Mouse (Mus musculus) brown adipose tissue, adult 24 weeks (tissue): ENCODE results near the gene Ptpn21. TPM values are rescaled to one million over a fixed set of nuclear protein-coding genes. Genes with fewer than 3 reads are reported as not detected.

Experiments used
- H3K27ac ChIP-seq: fragments of 200-500 bp; replicated peaks from 2 replicates; pipeline ENCODE4 v1.5.1; 2012; ENCODE audit warnings: low read depth, mild to moderate bottlenecking, low read length
- H3K4me1 ChIP-seq: fragments of 200-500 bp; 2 replicates; pipeline ENCODE4 v1.6.1; 2012; ENCODE audit warnings: low read length, mixed read lengths; ENCODE audit not compliant: control insufficient read depth, insufficient read depth, insufficient read length
- H3K4me3 ChIP-seq: fragments of 200-500 bp; 2 replicates; pipeline ENCODE4 v1.5.1; 2012; ENCODE audit warnings: low read depth, mild to moderate bottlenecking, low read length, moderate library complexity; ENCODE audit not compliant: insufficient read depth
- polyA plus RNA-seq: library from polyadenylated mRNA; stranded (reverse); fragments of >200 nt; gene quantifications from 2 replicates; pipeline ENCODE4 v1.2.4, GENCODE M21; 2012; ENCODE audit not compliant: missing spikeins, insufficient read depth, insufficient read length

Ptpn21 gene
- 7.5 and 8.6 TPM in 2 replicates for polyA plus RNA-seq

GRCm38 (mm10) chr12:98736951-98737800, at the start of gene Ptpn21:
Ptpn21 (minus strand) TSS chr12:98737405.
- Histone ChIP-seq H3K4me3 (peak within 1 kb of the TSS; percentile 93), H3K27ac (peak within 1 kb of the TSS; percentile 89), H3K4me1 (peaks cover 7% of the 10 kb centered on the region; the same call in 1 of the 2 replicates)

- no peak overlapping the region for H3K27ac ChIP-seq
- no peaks in the 10 kb centered on the region for H3K4me1 ChIP-seq
- H3K4me3 ChIP-seq = no peak overlapping the region
Measured at GRCm38 (mm10) chr12:98784251-98784650, 47.0 kb upstream of the Ptpn21 start.

GRCm38 (mm10) chr12:98779148-98779547, 41.9 kb upstream of the Ptpn21 start:
- H3K4me1 ChIP-seq = no peaks in the 10 kb centered on the region
- H3K4me3 ChIP-seq = no peak overlapping the region
- H3K27ac ChIP-seq = no peak overlapping the region

GRCm38 (mm10) chr12:98777509-98777908, 40.3 kb upstream of the Ptpn21 start:
- H3K4me3 ChIP-seq = no peak overlapping the region
- H3K4me1 ChIP-seq = no peaks in the 10 kb centered on the region
- H3K27ac ChIP-seq = no peak overlapping the region

- Histone ChIP-seq H3K4me3 (no peak overlapping the region), H3K27ac (no peak overlapping the region), H3K4me1 (no peaks in the 10 kb centered on the region)
Measured at GRCm38 (mm10) chr12:98766241-98766640, 29.0 kb upstream of the Ptpn21 start.

- Histone ChIP-seq H3K27ac (no peak overlapping the region), H3K4me3 (no peak overlapping the region), H3K4me1 (0 out of 2 replicates have a peak, but pooled peaks cover 2% of the 10 kb centered on the region)
Measured at GRCm38 (mm10) chr12:98759700-98760099, 22.5 kb upstream of the Ptpn21 start.

GRCm38 (mm10) chr12:98757636-98758035, 20.4 kb upstream of the Ptpn21 start:
- Histone ChIP-seq H3K27ac (no peak overlapping the region), H3K4me3 (no peak overlapping the region), H3K4me1 (0 out of 2 replicates have a peak, but pooled peaks cover 2% of the 10 kb centered on the region)

- Histone ChIP-seq H3K4me3 (peak overlapping the region; percentile 75), H3K27ac (no peak overlapping the region), H3K4me1 (peaks cover 4% of the 10 kb centered on the region; the same call in 1 of the 2 replicates)
Measured at GRCm38 (mm10) chr12:98747380-98747753, 10.2 kb upstream of the Ptpn21 start.

GRCm38 (mm10) chr12:98746746-98747379, 9.7 kb upstream of the Ptpn21 start, which contains the start of gene Zc3h14:
Zc3h14 (plus strand) TSS chr12:98746964.
- H3K27ac ChIP-seq = no peak within 1 kb of the TSS
- H3K4me3 ChIP-seq = peak within 1 kb of the TSS; percentile 75
- peaks cover 4% of the 10 kb centered on the region; the same call in 1 of the 2 replicates for H3K4me1 ChIP-seq

GRCm38 (mm10) chr12:98746131-98746530, 8.9 kb upstream of the Ptpn21 start:
- H3K4me3 ChIP-seq = no peak overlapping the region
- no peak overlapping the region for H3K27ac ChIP-seq
- H3K4me1 ChIP-seq = peaks cover 4% of the 10 kb centered on the region; the same call in 1 of the 2 replicates

GRCm38 (mm10) chr12:98745626-98746025, 8.4 kb upstream of the Ptpn21 start:
- no peak overlapping the region for H3K27ac ChIP-seq
- H3K4me1 ChIP-seq = peaks cover 4% of the 10 kb centered on the region; the same call in 1 of the 2 replicates
- no peak overlapping the region for H3K4me3 ChIP-seq

GRCm38 (mm10) chr12:98741011-98741501, 3.9 kb upstream of the Ptpn21 start:
- Histone ChIP-seq H3K4me1 (no peaks in the 10 kb centered on the region), H3K4me3 (no peak overlapping the region), H3K27ac (no peak overlapping the region)

- H3K4me3 ChIP-seq = peak overlapping the region; percentile 93
- peaks cover 7% of the 10 kb centered on the region; the same call in 1 of the 2 replicates for H3K4me1 ChIP-seq
- H3K27ac ChIP-seq = peak overlapping the region; percentile 79
Measured at GRCm38 (mm10) chr12:98737801-98738350, 671 bp upstream of the Ptpn21 start.

- peak overlapping the region; percentile 87 for H3K4me3 ChIP-seq
Measured at GRCm38 (mm10) chr12:98734880-98735801, 2.1 kb downstream of the Ptpn21 start.

More at GRCm38 (mm10) chr12:98734880-98735801, 2.1 kb downstream of the Ptpn21 start:
- H3K27ac ChIP-seq = peak overlapping the region; percentile 54
- peaks cover 7% of the 10 kb centered on the region; the same call in 1 of the 2 replicates for H3K4me1 ChIP-seq
